Mouse (Mus musculus): ENCODE results near the gene Usp46. TPM values are rescaled to one million over a fixed set of nuclear protein-coding genes. Genes with fewer than 3 reads are reported as not detected.

Gene Usp46
- polyA plus RNA-seq, 1 experiment from 2014 or later: 33.0 TPM

DNA sequence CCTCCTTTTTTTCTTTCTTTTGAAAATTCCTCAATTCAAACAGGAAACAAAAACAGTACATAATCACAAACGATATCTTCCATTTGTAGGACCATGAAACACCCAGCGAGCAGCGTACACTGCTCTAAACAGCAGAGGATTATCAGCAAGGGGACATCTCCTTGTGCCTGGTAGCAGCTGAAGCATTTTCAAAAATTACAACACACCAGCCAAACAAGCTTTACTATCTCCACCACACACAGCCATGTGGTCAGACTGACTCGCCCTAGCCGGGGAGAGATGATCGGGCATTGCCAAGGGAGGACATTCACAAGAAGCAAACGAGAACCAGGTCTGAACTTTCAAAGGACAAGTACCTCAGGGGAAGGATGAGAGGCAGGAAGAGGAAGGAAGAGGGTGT, 3.4 kb downstream of the Usp46 start:
- H3K9me3 ChIP-seq (ENCODE audit: control insufficient read depth, low read length): no peaks in the 10 kb centered on the region
- no peaks in the 10 kb centered on the region for H3K27me3 ChIP-seq (ENCODE audit: control insufficient read depth, insufficient read depth, low read length)
- no peak overlapping the region for H3K27ac ChIP-seq (ENCODE audit: low read depth, low read length)
- H3K4me1 ChIP-seq (ENCODE audit: control insufficient read depth, insufficient read depth, low read length): peaks cover 8% of the 10 kb centered on the region; the same call in 1 of the 2 replicates
- WGBS: 82% methylated on average over 7 of the region's 7 CpGs
- DNase-seq (ENCODE audit: low spot score) (no peak), ATAC-seq (ENCODE audit: insufficient read depth, low FRiP score, low TSS enrichment) (no peak)
- no peak overlapping the region for H3K4me3 ChIP-seq (ENCODE audit: low read depth, low read length)
- no peaks in the 10 kb centered on the region for H3K36me3 ChIP-seq (ENCODE audit: control insufficient read depth, insufficient read depth, low read length)
- H3K4me2 ChIP-seq (ENCODE audit: low read depth): no peak overlapping the region
- H3K9ac ChIP-seq (ENCODE audit: low read length): no peak overlapping the region

DNA sequence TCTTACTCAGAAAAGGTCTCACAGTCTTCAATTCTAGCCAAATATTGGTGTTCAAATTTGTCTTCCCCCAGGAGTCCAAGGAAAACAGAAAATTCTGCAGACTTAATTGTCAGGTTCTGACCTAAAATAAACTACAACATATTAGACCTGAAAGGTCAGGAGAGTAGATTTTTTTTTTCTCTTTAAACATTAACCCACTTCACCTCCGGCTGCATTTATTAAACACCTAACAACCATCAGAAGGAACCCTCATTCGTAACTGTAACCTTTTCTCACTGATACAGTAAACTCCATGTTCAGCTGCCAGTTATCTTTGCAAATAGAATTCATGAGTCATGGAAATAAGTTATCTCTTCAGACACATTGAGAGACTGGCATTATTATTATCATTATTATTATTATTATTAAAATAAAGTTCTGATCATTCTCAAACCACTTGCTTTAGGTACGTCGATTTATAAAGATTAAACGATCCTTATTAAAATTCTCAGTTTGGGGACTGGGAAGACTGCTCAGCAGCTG, 4.9 kb downstream of the Usp46 start:
- H3K4me1 ChIP-seq (ENCODE audit: control insufficient read depth, insufficient read depth, low read length): peaks cover 8% of the 10 kb centered on the region; the same call in 1 of the 2 replicates
- no peak overlapping the region for H3K4me2 ChIP-seq (ENCODE audit: low read depth)
- no peaks in the 10 kb centered on the region for H3K36me3 ChIP-seq (ENCODE audit: control insufficient read depth, insufficient read depth, low read length)
- no peaks in the 10 kb centered on the region for H3K27me3 ChIP-seq (ENCODE audit: control insufficient read depth, insufficient read depth, low read length)
- ATAC-seq (ENCODE audit: insufficient read depth, low FRiP score, low TSS enrichment) (no peak), DNase-seq (ENCODE audit: low spot score) (no peak)
- H3K9ac ChIP-seq (ENCODE audit: low read length): no peak overlapping the region
- H3K9me3 ChIP-seq (ENCODE audit: control insufficient read depth, low read length): no peaks in the 10 kb centered on the region
- 94% methylated on average over 5 of the region's 5 CpGs for WGBS
- no peak overlapping the region for H3K4me3 ChIP-seq (ENCODE audit: low read depth, low read length)
- no peak overlapping the region for H3K27ac ChIP-seq (ENCODE audit: low read depth, low read length)

DNA sequence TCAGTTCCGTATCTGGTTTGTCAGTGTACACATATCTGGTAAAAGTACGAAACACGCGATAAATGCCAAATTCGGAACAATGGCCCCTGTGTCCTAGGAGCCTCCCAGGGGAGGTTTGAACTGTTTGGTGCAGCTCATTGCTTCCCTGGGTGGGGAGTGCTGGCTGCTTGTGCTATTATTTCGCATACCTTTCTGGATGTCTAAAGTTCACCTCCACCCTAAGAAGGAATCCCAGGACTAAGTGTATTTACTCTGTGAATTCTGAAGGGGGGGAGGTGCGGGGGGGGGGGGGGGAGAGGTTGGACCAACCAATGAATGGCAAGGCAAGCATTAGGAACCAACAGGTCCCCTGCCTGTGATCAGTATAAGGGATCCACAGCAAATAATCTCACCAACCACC, 6.0 kb downstream of the Usp46 start:
- no peaks in the 10 kb centered on the region for H3K27me3 ChIP-seq (ENCODE audit: control insufficient read depth, insufficient read depth, low read length)
- H3K36me3 ChIP-seq (ENCODE audit: control insufficient read depth, insufficient read depth, low read length): no peaks in the 10 kb centered on the region
- ATAC-seq (ENCODE audit: insufficient read depth, low FRiP score, low TSS enrichment): no peak
- H3K4me2 ChIP-seq (ENCODE audit: low read depth): no peak overlapping the region
- DNase-seq (ENCODE audit: low spot score): no peak
- H3K9ac ChIP-seq (ENCODE audit: low read length): no peak overlapping the region
- H3K4me3 ChIP-seq (ENCODE audit: low read depth, low read length): no peak overlapping the region
- H3K9me3 ChIP-seq (ENCODE audit: control insufficient read depth, low read length): no peaks in the 10 kb centered on the region
- WGBS: 90% methylated on average over 6 of the region's 7 CpGs
- peaks cover 8% of the 10 kb centered on the region; the same call in 1 of the 2 replicates for H3K4me1 ChIP-seq (ENCODE audit: control insufficient read depth, insufficient read depth, low read length)
- H3K27ac ChIP-seq (ENCODE audit: low read depth, low read length): no peak overlapping the region

DNA sequence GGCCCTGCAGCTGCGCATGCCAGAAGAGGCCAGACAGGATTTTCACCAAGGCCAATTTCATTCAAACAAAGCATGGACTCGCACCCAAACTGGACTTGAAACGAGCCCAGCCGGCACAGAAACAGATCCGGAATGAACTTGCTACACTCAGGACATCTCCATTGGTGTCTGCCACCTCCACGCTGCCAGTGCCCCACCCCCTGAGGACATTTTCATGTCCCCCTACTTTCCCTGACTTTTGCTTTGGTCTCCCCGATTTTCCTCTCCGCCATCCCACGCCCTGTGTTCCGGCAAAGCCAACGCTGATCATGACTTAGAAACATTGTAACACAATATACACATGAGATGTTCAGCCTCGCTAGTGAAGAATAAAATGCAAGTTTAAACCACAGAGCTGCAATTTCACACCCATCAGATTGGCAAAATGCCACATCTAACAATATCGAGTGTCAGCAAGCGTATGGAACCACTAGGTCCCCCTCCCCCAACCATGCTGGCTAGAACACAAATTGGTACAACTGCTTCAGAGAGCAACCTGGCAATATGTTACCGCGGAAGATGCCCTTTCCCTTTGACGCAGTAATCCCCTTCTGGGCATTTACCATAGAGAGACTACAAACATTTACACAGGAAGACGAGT, 6.7 kb downstream of the Usp46 start:
- Histone ChIP-seq H3K9me3 (ENCODE audit: control insufficient read depth, low read length) (no peaks in the 10 kb centered on the region), H3K4me1 (ENCODE audit: control insufficient read depth, insufficient read depth, low read length) (peaks cover 4% of the 10 kb centered on the region; the same call in 1 of the 2 replicates), H3K36me3 (ENCODE audit: control insufficient read depth, insufficient read depth, low read length) (no peaks in the 10 kb centered on the region), H3K27ac (ENCODE audit: low read depth, low read length) (no peak overlapping the region), H3K9ac (ENCODE audit: low read length) (no peak overlapping the region), H3K4me3 (ENCODE audit: low read depth, low read length) (no peak overlapping the region), H3K27me3 (ENCODE audit: control insufficient read depth, insufficient read depth, low read length) (no peaks in the 10 kb centered on the region), H3K4me2 (ENCODE audit: low read depth) (no peak overlapping the region)
- WGBS: 90% methylated on average over 18 of the region's 18 CpGs
- DNase-seq (ENCODE audit: low spot score) (no peak), ATAC-seq (ENCODE audit: insufficient read depth, low FRiP score, low TSS enrichment) (no peak)

DNA sequence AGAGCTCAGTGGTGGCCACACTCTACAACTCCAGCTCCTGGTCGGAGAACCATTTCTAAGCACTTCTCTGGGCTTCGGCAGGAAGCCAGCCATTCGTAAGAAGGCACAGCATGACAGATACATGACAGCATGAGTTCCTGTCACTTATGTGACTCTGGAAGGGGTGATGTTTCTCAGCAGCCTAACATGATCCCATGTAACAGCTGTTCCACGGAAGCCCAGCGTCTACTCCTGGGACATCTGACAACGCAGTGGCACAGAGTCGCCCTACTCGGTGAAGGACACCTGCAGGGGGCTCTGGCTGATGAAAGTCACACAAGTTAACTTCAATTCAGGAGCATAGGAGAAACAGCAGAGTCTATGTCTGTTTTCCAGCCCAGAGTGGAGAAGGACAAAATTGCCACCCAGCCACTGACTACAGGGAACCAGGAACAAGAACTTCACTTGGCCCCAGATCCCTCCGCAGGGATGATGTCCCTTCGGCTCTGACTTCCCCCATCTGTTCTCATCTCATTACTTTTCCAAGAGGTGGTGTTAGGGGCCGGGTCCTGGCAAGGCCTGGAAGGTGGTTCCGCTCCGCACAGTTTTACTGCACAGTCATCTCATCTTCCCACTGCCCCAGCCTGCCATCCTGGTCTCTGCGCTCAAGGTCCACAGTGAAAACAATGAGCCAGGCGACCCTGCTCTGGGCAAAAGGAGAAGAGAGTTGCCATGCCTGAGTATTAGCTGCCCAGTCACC, 15.9 kb downstream of the Usp46 start:
- Histone ChIP-seq H3K4me3 (ENCODE audit: low read depth, low read length) (no peak overlapping the region), H3K36me3 (ENCODE audit: control insufficient read depth, insufficient read depth, low read length) (no peaks in the 10 kb centered on the region), H3K9me3 (ENCODE audit: control insufficient read depth, low read length) (no peaks in the 10 kb centered on the region), H3K4me2 (ENCODE audit: low read depth) (no peak overlapping the region), H3K27me3 (ENCODE audit: control insufficient read depth, insufficient read depth, low read length) (no peaks in the 10 kb centered on the region), H3K4me1 (ENCODE audit: control insufficient read depth, insufficient read depth, low read length) (no peaks in the 10 kb centered on the region), H3K9ac (ENCODE audit: low read length) (no peak overlapping the region), H3K27ac (ENCODE audit: low read depth, low read length) (no peak overlapping the region)
- DNase-seq (ENCODE audit: low spot score) (no peak), ATAC-seq (ENCODE audit: insufficient read depth, low FRiP score, low TSS enrichment) (no peak)
- WGBS: 77% methylated on average over 15 of the region's 15 CpGs

DNA sequence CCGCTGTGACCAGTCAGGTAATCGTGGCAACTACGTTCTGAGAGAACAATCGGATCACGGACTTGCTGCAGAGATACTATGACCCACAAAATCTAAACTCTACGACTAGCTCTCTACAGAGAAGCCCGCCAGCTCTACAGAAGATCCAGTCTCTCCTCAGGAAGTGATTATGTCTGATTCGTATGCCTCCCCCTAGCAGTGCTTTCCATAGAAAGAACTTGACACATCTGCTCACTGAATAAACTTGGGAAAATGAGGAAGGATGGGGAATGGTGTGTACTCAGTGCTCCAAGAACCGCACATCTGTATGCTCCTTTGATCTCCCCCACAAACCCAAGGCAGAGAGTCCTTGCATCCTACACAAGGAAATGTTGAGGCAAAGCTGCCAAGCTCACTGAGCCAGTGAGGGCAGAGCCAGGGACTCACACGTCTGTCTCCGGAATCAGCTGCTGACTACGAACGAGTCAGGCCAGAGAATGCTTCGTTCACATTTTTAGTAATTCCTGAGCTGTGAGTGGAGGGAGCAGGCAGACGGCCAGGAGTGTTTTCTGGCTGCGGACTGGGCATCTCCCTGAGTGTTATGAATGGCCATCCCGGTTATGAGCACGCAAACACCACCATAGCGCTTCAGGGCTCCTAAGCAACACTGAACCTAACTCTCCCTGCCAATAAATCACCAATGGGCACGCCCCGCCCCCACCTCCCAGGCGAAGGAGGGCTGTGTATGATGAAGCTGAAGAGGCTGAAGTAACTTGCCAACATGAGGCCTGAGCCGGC, 16.6 kb downstream of the Usp46 start:
- no peak overlapping the region for H3K9ac ChIP-seq (ENCODE audit: low read length)
- 88% methylated on average over 23 of the region's 23 CpGs for WGBS

DNA sequence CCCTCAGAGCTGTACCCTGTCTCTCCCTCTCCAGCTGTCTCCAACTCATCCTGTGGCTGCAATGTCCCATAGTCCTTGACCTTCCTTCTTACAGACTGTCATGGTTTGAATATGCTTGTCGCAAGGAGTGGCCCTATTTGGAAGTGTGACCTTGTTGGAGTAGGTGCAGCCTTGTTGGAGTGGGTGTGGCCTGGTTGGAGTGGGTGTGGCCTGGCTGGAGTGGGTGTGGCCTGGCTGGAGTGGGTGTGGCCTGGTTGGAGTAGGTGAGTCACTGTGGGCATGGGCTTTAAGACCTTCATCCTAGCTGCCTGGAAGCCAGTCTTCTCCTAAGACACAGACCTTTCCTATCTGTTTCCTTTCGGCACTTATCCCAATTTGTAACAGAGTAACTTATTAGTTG, 17.3 kb downstream of the Usp46 start:
- ATAC-seq (ENCODE audit: insufficient read depth, low FRiP score, low TSS enrichment): no peak
- Histone ChIP-seq H3K9ac (ENCODE audit: low read length) (no peak overlapping the region), H3K4me2 (ENCODE audit: low read depth) (no peak overlapping the region), H3K27me3 (ENCODE audit: control insufficient read depth, insufficient read depth, low read length) (no peaks in the 10 kb centered on the region), H3K9me3 (ENCODE audit: control insufficient read depth, low read length) (no peaks in the 10 kb centered on the region), H3K36me3 (ENCODE audit: control insufficient read depth, insufficient read depth, low read length) (no peaks in the 10 kb centered on the region), H3K27ac (ENCODE audit: low read depth, low read length) (no peak overlapping the region), H3K4me1 (ENCODE audit: control insufficient read depth, insufficient read depth, low read length) (no peaks in the 10 kb centered on the region), H3K4me3 (ENCODE audit: low read depth, low read length) (no peak overlapping the region)
- no peak for DNase-seq (ENCODE audit: low spot score)
- WGBS: 98% methylated on average over 2 of the region's 2 CpGs

More for the DNA sequence above, 16.6 kb downstream of the Usp46 start:
- H3K36me3 ChIP-seq (ENCODE audit: control insufficient read depth, insufficient read depth, low read length): no peaks in the 10 kb centered on the region
- H3K27me3 ChIP-seq (ENCODE audit: control insufficient read depth, insufficient read depth, low read length): no peaks in the 10 kb centered on the region
- no peak overlapping the region for H3K4me2 ChIP-seq (ENCODE audit: low read depth)
- DNase-seq (ENCODE audit: low spot score) (no peak), ATAC-seq (ENCODE audit: insufficient read depth, low FRiP score, low TSS enrichment) (no peak)
- H3K4me1 ChIP-seq (ENCODE audit: control insufficient read depth, insufficient read depth, low read length): no peaks in the 10 kb centered on the region
- H3K9me3 ChIP-seq (ENCODE audit: control insufficient read depth, low read length): no peaks in the 10 kb centered on the region
- H3K27ac ChIP-seq (ENCODE audit: low read depth, low read length): no peak overlapping the region
- H3K4me3 ChIP-seq (ENCODE audit: low read depth, low read length): no peak overlapping the region

DNA sequence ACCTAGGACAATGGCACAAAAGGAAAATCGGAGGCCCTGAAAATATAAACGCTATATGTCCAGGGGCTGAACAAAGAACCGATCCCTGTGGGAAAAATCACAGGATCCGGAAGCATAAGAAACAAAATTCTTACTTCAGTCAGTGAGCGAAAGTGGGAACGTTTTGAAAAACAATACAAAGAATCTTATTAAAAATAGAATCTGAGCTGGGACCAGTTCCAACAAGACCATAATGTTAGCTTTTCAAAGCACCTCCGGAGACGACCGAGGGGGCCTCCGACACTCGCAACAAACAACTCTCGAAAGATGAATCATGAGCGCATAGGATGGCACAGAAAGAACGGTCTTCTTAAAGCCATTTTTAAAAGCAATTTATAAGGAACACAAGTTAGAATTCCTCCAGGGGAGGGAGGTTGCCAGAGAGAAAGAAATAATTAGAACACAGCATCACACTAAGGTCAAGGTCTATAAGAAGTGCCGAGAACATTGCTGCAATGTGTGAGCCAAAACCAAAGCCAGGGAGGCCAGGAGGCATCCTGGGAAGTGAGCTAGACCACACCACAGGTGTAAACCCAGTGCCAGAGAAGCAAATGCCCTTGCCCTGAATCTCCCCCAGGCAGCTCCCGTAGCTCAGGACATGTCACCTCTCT, 19.3 kb downstream of the Usp46 start:
- H3K27ac ChIP-seq (ENCODE audit: low read depth, low read length): no peak overlapping the region
- H3K36me3 ChIP-seq (ENCODE audit: control insufficient read depth, insufficient read depth, low read length): no peaks in the 10 kb centered on the region
- no peak for ATAC-seq (ENCODE audit: insufficient read depth, low FRiP score, low TSS enrichment)
- DNase-seq (ENCODE audit: low spot score): no peak
- no peak overlapping the region for H3K9ac ChIP-seq (ENCODE audit: low read length)
- H3K4me1 ChIP-seq (ENCODE audit: control insufficient read depth, insufficient read depth, low read length): peaks cover 3% of the 10 kb centered on the region; the same call in 1 of the 2 replicates
- H3K4me3 ChIP-seq (ENCODE audit: low read depth, low read length): no peak overlapping the region
- no peaks in the 10 kb centered on the region for H3K27me3 ChIP-seq (ENCODE audit: control insufficient read depth, insufficient read depth, low read length)
- H3K4me2 ChIP-seq (ENCODE audit: low read depth): no peak overlapping the region
- no peaks in the 10 kb centered on the region for H3K9me3 ChIP-seq (ENCODE audit: control insufficient read depth, low read length)
- 96% methylated on average over 16 of the region's 16 CpGs for WGBS
